Mouse (Mus musculus) heart, adult 18-20 months (tissue): ENCODE data around the gene Scin. TPM values are rescaled to one million over a fixed set of nuclear protein-coding genes. Genes with fewer than 3 reads are reported as not detected.
A peak's percentile ranks its signal among the peaks of the same experiment; 100 is the strongest.

Source experiments
- DNase-seq, 2 experiments: peaks; one replicate each; pipeline ENCODE4 v3.0.0; 2021 to 2022; ENCODE audit warnings: mixed read lengths in 1 of 2
- total RNA-seq, 2 experiments: library from RNA; stranded (reverse); gene quantifications; 2 replicates each; pipeline ENCODE4 v1.2.3; 2021

Scin gene
- total RNA-seq, 2 experiments from 2014 or later, result 2.0 to 2.2 TPM

- DNase-seq, result no peak
Observed at GRCm38 (mm10) chr12:40108143-40108542, 25.9 kb downstream of the Scin start.

- DNase-seq, result no peak
Observed at GRCm38 (mm10) chr12:40106874-40107273, 27.2 kb downstream of the Scin start.

GRCm38 (mm10) chr12:40104750-40105149, 29.3 kb downstream of the Scin start:
- DNase-seq, result no peak

- no peak for DNase-seq
Observed at GRCm38 (mm10) chr12:40102359-40102758, 31.7 kb downstream of the Scin start.

- no peak for DNase-seq
Observed at GRCm38 (mm10) chr12:40099407-40099806, 34.6 kb downstream of the Scin start.

GRCm38 (mm10) chr12:40097449-40097848, 36.6 kb downstream of the Scin start:
- no peak for DNase-seq

GRCm38 (mm10) chr12:40097023-40097422, 37.0 kb downstream of the Scin start:
- no peak for DNase-seq

- DNase-seq, result no peak
Observed at GRCm38 (mm10) chr12:40096453-40096852, 37.6 kb downstream of the Scin start.

- DNase-seq, result no peak
Observed at GRCm38 (mm10) chr12:40090017-40090416, 44.0 kb downstream of the Scin start.

- DNase-seq, result no peak
Observed at GRCm38 (mm10) chr12:40085731-40086322, 48.2 kb downstream of the Scin start.

- peak in 1 of 2 experiments; percentile 50 for DNase-seq
Observed at GRCm38 (mm10) chr12:40082453-40083238, 51.4 kb downstream of the Scin start.

- DNase-seq, result no peak
Observed at GRCm38 (mm10) chr12:40082048-40082447, 52.0 kb downstream of the Scin start.

- peak in 1 of 2 experiments; percentile 5 for DNase-seq
Observed at GRCm38 (mm10) chr12:40073660-40074059, 60.4 kb downstream of the Scin start.

- DNase-seq, result no peak
Observed at GRCm38 (mm10) chr12:40047024-40047423, 87.0 kb downstream of the Scin start.

GRCm38 (mm10) chr12:40043816-40044585, 90.0 kb downstream of the Scin start:
- DNase-seq, result no peak

- peak; percentile 42 to 67 for DNase-seq
Observed at GRCm38 (mm10) chr12:40040067-40040466, 94.0 kb downstream of the Scin start.

GRCm38 (mm10) chr12:40037876-40038463, 96.1 kb downstream of the Scin start, which contains the start of gene Arl4a:
Gene Arl4a (minus strand): TSS chr12:40038025.
- DNase-seq, result peak; percentile 94 to 95

- peak; percentile 98 to 99 for DNase-seq
Observed at GRCm38 (mm10) chr12:40037226-40037813, 96.7 kb downstream of the Scin start.

- DNase-seq, result peak; percentile 32 to 49
Observed at GRCm38 (mm10) chr12:40036666-40037065, 97.4 kb downstream of the Scin start.

GRCm38 (mm10) chr12:40035506-40035905, 98.5 kb downstream of the Scin start:
- DNase-seq, result no peak

- no peak for DNase-seq
Observed at GRCm38 (mm10) chr12:40029201-40029600, 104.8 kb downstream of the Scin start.

- no peak for DNase-seq
Observed at GRCm38 (mm10) chr12:40027846-40028245, 106.2 kb downstream of the Scin start.
